Mouse (Mus musculus) spleen, adult 2 months (tissue): ENCODE data around the gene Pakap. TPM values are rescaled to one million over a fixed set of nuclear protein-coding genes. Genes with fewer than 3 reads are reported as not detected.

Source experiments
- DNase-seq, 2 experiments: peaks; one replicate each; pipeline versions ENCODE4 v3.0.0 to v3.0.0-alpha.2; 2012 to 2021; ENCODE audit warnings: low spot score in 2 of 2, low read depth in 1 of 2
- H3K27ac ChIP-seq: fragments of 200-500 bp; 2 replicates; pipeline ENCODE4 v1.5.1; 2012; ENCODE audit warnings: low read length, inconsistent platforms; ENCODE audit not compliant: insufficient read depth
- H3K27me3 ChIP-seq: fragments of 200-500 bp; 2 replicates; pipeline ENCODE4 v1.6.1; 2012; ENCODE audit warnings: mild to moderate bottlenecking, moderate library complexity, low read length, inconsistent platforms; ENCODE audit not compliant: control insufficient read depth, insufficient read depth
- H3K36me3 ChIP-seq: fragments of 200-500 bp; 2 replicates; pipeline ENCODE4 v1.6.1; 2012; ENCODE audit warnings: mild to moderate bottlenecking, low read length, inconsistent platforms; ENCODE audit not compliant: control insufficient read depth, insufficient read depth
- H3K4me1 ChIP-seq: fragments of 200-500 bp; 2 replicates; pipeline ENCODE4 v1.6.1; 2011; ENCODE audit warnings: inconsistent platforms; ENCODE audit not compliant: control insufficient read depth, insufficient read depth, insufficient read length
- H3K4me3 ChIP-seq: fragments of 200-500 bp; 2 replicates; pipeline ENCODE4 v1.5.1; 2011; ENCODE audit warnings: mild to moderate bottlenecking, inconsistent platforms; ENCODE audit not compliant: insufficient read depth, insufficient read length; ENCODE audit errors: extremely low read depth
- CTCF ChIP-seq: fragments of 200-500 bp; IDR thresholded peaks from 2 replicates; pipeline ENCODE4 v1.5.1; 2011; ENCODE audit warnings: mild to moderate bottlenecking, inconsistent platforms; ENCODE audit not compliant: insufficient read depth, insufficient read length, insufficient replicate concordance; ENCODE audit errors: extremely low read depth
- POLR2A ChIP-seq: fragments of 200-500 bp; IDR thresholded peaks from 2 replicates; pipeline ENCODE4 v1.6.1; 2011; ENCODE audit warnings: low read depth, low read length, inconsistent platforms
- WGBS: fragments of 180-500 bp; shearing (Covaris S2); methylation state at CpG from one replicate; pipeline ENCODE4 v1.1.7; 2018; 5-methylcytosine and 5-hydroxymethylcytosine counted together
- polyA plus RNA-seq: library from polyadenylated mRNA; depleted of rRNA; stranded (reverse); fragments of >200 nt; gene quantifications from 2 replicates; pipeline ENCODE4 v1.2.3, GENCODE M21; 2012

The Pakap gene
- polyA plus RNA-seq, 1 experiment, result 0.29 TPM

GRCm38 (mm10) chr4:57770185-57770823 is 202.3 kb downstream of the Pakap start:
- no peaks in the 10 kb centered on the region for H3K36me3 ChIP-seq
- H3K27ac ChIP-seq, result no peak overlapping the region
- H3K27me3 ChIP-seq, result no peaks in the 10 kb centered on the region
- 90% methylated on average over 4 of the region's 4 CpGs for WGBS
- TF ChIP-seq CTCF, result no peak
- no peak for TF ChIP-seq POLR2A
- no peaks in the 10 kb centered on the region for H3K4me1 ChIP-seq
- no peak overlapping the region for H3K4me3 ChIP-seq
- no peak for DNase-seq

- TF ChIP-seq CTCF (no peak), POLR2A (no peak)
These were observed 203.7 kb downstream of the Pakap start for GRCm38 (mm10) chr4:57771558-57772219.

GRCm38 (mm10) chr4:57772851-57773510 is 205.0 kb downstream of the Pakap start:
- no peak for DNase-seq
- 67% methylated on average over 11 of the region's 11 CpGs for WGBS

More at GRCm38 (mm10) chr4:57771558-57772219, 203.7 kb downstream of the Pakap start:
- no peaks in the 10 kb centered on the region for H3K4me1 ChIP-seq
- no peaks in the 10 kb centered on the region for H3K36me3 ChIP-seq
- H3K27ac ChIP-seq, result no peak overlapping the region
- no peak overlapping the region for H3K4me3 ChIP-seq
- no peaks in the 10 kb centered on the region for H3K27me3 ChIP-seq
- DNase-seq, result no peak
- 88% methylated on average over 2 of the region's 2 CpGs for WGBS

GRCm38 (mm10) chr4:57774517-57774916 is 206.5 kb downstream of the Pakap start:
- TF ChIP-seq POLR2A, result no peak
- TF ChIP-seq CTCF, result no peak
- no peak for DNase-seq
- H3K4me3 ChIP-seq, result no peak overlapping the region
- H3K36me3 ChIP-seq, result no peaks in the 10 kb centered on the region
- WGBS, result 84% methylated on average over 4 of the region's 4 CpGs
- no peaks in the 10 kb centered on the region for H3K27me3 ChIP-seq
- no peaks in the 10 kb centered on the region for H3K4me1 ChIP-seq
- H3K27ac ChIP-seq, result no peak overlapping the region

More at GRCm38 (mm10) chr4:57772851-57773510, 205.0 kb downstream of the Pakap start:
- TF ChIP-seq POLR2A (no peak), CTCF (no peak)
- Histone ChIP-seq H3K36me3 (no peaks in the 10 kb centered on the region), H3K27me3 (no peaks in the 10 kb centered on the region), H3K27ac (no peak overlapping the region), H3K4me1 (no peaks in the 10 kb centered on the region), H3K4me3 (no peak overlapping the region)

- no peak overlapping the region for H3K27ac ChIP-seq
- no peak for DNase-seq
These were observed 207.6 kb downstream of the Pakap start for GRCm38 (mm10) chr4:57775582-57775981.

GRCm38 (mm10) chr4:57780403-57780802 is 212.4 kb downstream of the Pakap start:
- Histone ChIP-seq H3K27me3 (no peaks in the 10 kb centered on the region), H3K4me1 (no peaks in the 10 kb centered on the region; the same call in 1 of the 2 replicates), H3K27ac (no peak overlapping the region), H3K4me3 (no peak overlapping the region), H3K36me3 (no peaks in the 10 kb centered on the region)
- TF ChIP-seq POLR2A, result no peak
- no peak for TF ChIP-seq CTCF
- no peak for DNase-seq
- WGBS, result 50% methylated on average over 4 of the region's 4 CpGs

More at GRCm38 (mm10) chr4:57775582-57775981, 207.6 kb downstream of the Pakap start:
- TF ChIP-seq POLR2A (no peak), CTCF (no peak)
- no peaks in the 10 kb centered on the region for H3K4me1 ChIP-seq
- no peak overlapping the region for H3K4me3 ChIP-seq
- no peaks in the 10 kb centered on the region for H3K36me3 ChIP-seq
- no peaks in the 10 kb centered on the region for H3K27me3 ChIP-seq

GRCm38 (mm10) chr4:57780833-57781641 is 213.1 kb downstream of the Pakap start:
- Histone ChIP-seq H3K27me3 (no peaks in the 10 kb centered on the region), H3K4me3 (no peak overlapping the region), H3K36me3 (no peaks in the 10 kb centered on the region), H3K4me1 (no peaks in the 10 kb centered on the region; the same call in 1 of the 2 replicates), H3K27ac (no peak overlapping the region)
- WGBS, result 39% methylated on average over 20 of the region's 20 CpGs
- no peak for TF ChIP-seq CTCF
- no peak for TF ChIP-seq POLR2A
- no peak for DNase-seq
